Mouse (Mus musculus): ENCODE results near the gene Ints14. TPM values are rescaled to one million over a fixed set of nuclear protein-coding genes. Genes with fewer than 3 reads are reported as not detected.
"Not testable (repeated sequence)": the region's sequence is repeated elsewhere in the genome, so short reads cannot be mapped to it uniquely, and the experiment has no call there.

Gene Ints14
- total RNA-seq, 2 experiments from 2014 or later: 27.8 to 29.8 TPM

- ATAC-seq (replicated peaks; ENCODE audit: poor library complexity, severe bottlenecking): no peak
Measured at GRCm38 (mm10) chr9:64951161-64951657, 9.5 kb upstream of the Ints14 start, which contains the start of gene Slc24a1. Slc24a1 (minus strand) TSS chr9:64951607.

- no peak for ATAC-seq (replicated peaks; ENCODE audit: poor library complexity, severe bottlenecking)
Measured at GRCm38 (mm10) chr9:64952055-64952454, 8.7 kb upstream of the Ints14 start.

GRCm38 (mm10) chr9:64953190-64953589 lies 7.5 kb upstream of the Ints14 start:
- no peak for ATAC-seq (replicated peaks; ENCODE audit: poor library complexity, severe bottlenecking)

- ATAC-seq (replicated peaks; ENCODE audit: poor library complexity, severe bottlenecking): no peak
Measured at GRCm38 (mm10) chr9:64956337-64956736, 4.4 kb upstream of the Ints14 start.

- ATAC-seq (replicated peaks; ENCODE audit: poor library complexity, severe bottlenecking): no peak
Measured at GRCm38 (mm10) chr9:64957276-64957675, 3.4 kb upstream of the Ints14 start.

- no peak for ATAC-seq (replicated peaks; ENCODE audit: poor library complexity, severe bottlenecking)
Measured at GRCm38 (mm10) chr9:64960978-64961320, 244 bp downstream of the Ints14 start.

- ATAC-seq (replicated peaks; ENCODE audit: poor library complexity, severe bottlenecking): no peak
Measured at GRCm38 (mm10) chr9:64980548-64980947, 19.8 kb downstream of the Ints14 start.

- no peak for ATAC-seq (replicated peaks; ENCODE audit: poor library complexity, severe bottlenecking)
Measured at GRCm38 (mm10) chr9:64981904-64982303, 21.2 kb downstream of the Ints14 start.

- no peak for ATAC-seq (replicated peaks; ENCODE audit: poor library complexity, severe bottlenecking)
Measured at GRCm38 (mm10) chr9:64985037-64985794, 24.5 kb downstream of the Ints14 start.

- no peak for ATAC-seq (replicated peaks; ENCODE audit: poor library complexity, severe bottlenecking)
Measured at GRCm38 (mm10) chr9:64985807-64986206, 25.1 kb downstream of the Ints14 start.

- ATAC-seq (replicated peaks; ENCODE audit: poor library complexity, severe bottlenecking): no peak
Measured at GRCm38 (mm10) chr9:64987651-64988050, 26.9 kb downstream of the Ints14 start.

- no peak for ATAC-seq (replicated peaks; ENCODE audit: poor library complexity, severe bottlenecking)
Measured at GRCm38 (mm10) chr9:64988443-64988842, 27.7 kb downstream of the Ints14 start.

GRCm38 (mm10) chr9:64990291-64990690 lies 29.6 kb downstream of the Ints14 start:
- ATAC-seq (replicated peaks; ENCODE audit: poor library complexity, severe bottlenecking): no peak

GRCm38 (mm10) chr9:64995464-64995863 lies 34.8 kb downstream of the Ints14 start:
- ATAC-seq (replicated peaks; ENCODE audit: poor library complexity, severe bottlenecking): not testable (repeated sequence)

GRCm38 (mm10) chr9:65001481-65001880 lies 40.8 kb downstream of the Ints14 start:
- ATAC-seq (replicated peaks; ENCODE audit: poor library complexity, severe bottlenecking): no peak

GRCm38 (mm10) chr9:65005737-65006136 lies 45.0 kb downstream of the Ints14 start:
- no peak for ATAC-seq (replicated peaks; ENCODE audit: poor library complexity, severe bottlenecking)

- ATAC-seq (replicated peaks; ENCODE audit: poor library complexity, severe bottlenecking): no peak
Measured at GRCm38 (mm10) chr9:65010632-65011031, 49.9 kb downstream of the Ints14 start.

- no peak for ATAC-seq (replicated peaks; ENCODE audit: poor library complexity, severe bottlenecking)
Measured at GRCm38 (mm10) chr9:65011304-65011703, 50.6 kb downstream of the Ints14 start.

GRCm38 (mm10) chr9:65015461-65016222 lies 54.9 kb downstream of the Ints14 start:
- no peak for ATAC-seq (replicated peaks; ENCODE audit: poor library complexity, severe bottlenecking)

GRCm38 (mm10) chr9:65016241-65016977 lies 55.7 kb downstream of the Ints14 start:
- no peak for ATAC-seq (replicated peaks; ENCODE audit: poor library complexity, severe bottlenecking)

Data from granulocyte monocyte progenitor cell, adult 5-6 weeks (primary cell).